Mouse (Mus musculus): ENCODE measurements at regions not wholly inside any gene's neighbourhood (a gene's known extent, or its start where the extent isn't known, plus 50 kb on each side); places are given as distances from the start of the nearest gene placed in this dataset.

GRCm38 (mm10) chr1:128672306-128672705 lies 80.2 kb upstream of the Cxcr4 start:
- Histone ChIP-seq H3K36me3 (ENCODE audit: control insufficient read depth, insufficient read depth, low read length) (no peaks in the 10 kb centered on the region), H3K4me2 (ENCODE audit: low read length) (no peak overlapping the region), H3K4me3 (ENCODE audit: low read depth, low read length) (no peak overlapping the region), H3K4me1 (replicated peaks; ENCODE audit: control insufficient read depth, insufficient read depth, low read length) (peaks cover 3% of the 10 kb centered on the region; the same call in 1 of the 2 replicates), H3K27me3 (replicated peaks; ENCODE audit: control insufficient read depth, insufficient read depth, low read length) (no peaks in the 10 kb centered on the region), H3K9ac (ENCODE audit: low read length) (no peak overlapping the region), H3K9me3 (ENCODE audit: control insufficient read depth, low read length) (no peaks in the 10 kb centered on the region), H3K27ac (ENCODE audit: low read depth) (no peak overlapping the region)
- WGBS, result 91% methylated on average over 3 of the region's 3 CpGs
- ATAC-seq (replicated peaks; ENCODE audit: low FRiP score, low TSS enrichment, low read depth) (no peak), DNase-seq (ENCODE audit: low spot score) (no peak)

DNA sequence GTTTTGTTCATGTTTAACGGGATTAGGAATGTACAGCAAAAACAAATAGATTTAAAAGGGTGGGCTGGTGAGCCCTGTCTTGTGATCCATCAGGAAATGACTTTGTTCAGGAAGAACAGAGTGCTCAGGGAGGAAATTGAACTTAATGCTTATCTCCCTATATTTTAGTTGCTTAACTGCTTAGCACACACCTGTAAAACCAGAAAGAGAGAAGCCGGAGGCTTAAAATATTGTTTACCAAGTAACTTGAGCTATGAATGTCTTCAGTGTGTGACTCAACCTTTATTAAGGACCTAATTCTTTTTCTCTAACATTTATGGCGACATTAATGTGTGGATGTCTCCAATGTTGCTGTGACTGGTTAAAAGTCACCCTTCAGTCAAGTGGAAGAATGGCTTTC lies 79.4 kb upstream of the Cxcr4 start:
- Histone ChIP-seq H3K4me3 (ENCODE audit: low read depth, low read length) (no peak overlapping the region), H3K27me3 (replicated peaks; ENCODE audit: control insufficient read depth, insufficient read depth, low read length) (no peaks in the 10 kb centered on the region), H3K9me3 (ENCODE audit: control insufficient read depth, low read length) (no peaks in the 10 kb centered on the region), H3K4me2 (ENCODE audit: low read length) (no peak overlapping the region), H3K36me3 (ENCODE audit: control insufficient read depth, insufficient read depth, low read length) (no peaks in the 10 kb centered on the region), H3K4me1 (replicated peaks; ENCODE audit: control insufficient read depth, insufficient read depth, low read length) (peaks cover 4% of the 10 kb centered on the region; the same call in 1 of the 2 replicates), H3K9ac (ENCODE audit: low read length) (no peak overlapping the region), H3K27ac (ENCODE audit: low read depth) (no peak overlapping the region)
- DNase-seq (ENCODE audit: low spot score) (no peak), ATAC-seq (replicated peaks; ENCODE audit: low FRiP score, low TSS enrichment, low read depth) (no peak)
- 59% methylated on average over 3 of the region's 3 CpGs for WGBS

- ATAC-seq (replicated peaks; ENCODE audit: low FRiP score, low TSS enrichment, low read depth), result no peak
- WGBS, result 44% methylated on average over 5 of the region's 5 CpGs
- H3K9me3 ChIP-seq (ENCODE audit: control insufficient read depth, low read length), result no peaks in the 10 kb centered on the region
- no peaks in the 10 kb centered on the region for H3K27me3 ChIP-seq (replicated peaks; ENCODE audit: control insufficient read depth, insufficient read depth, low read length)
- H3K4me2 ChIP-seq (ENCODE audit: low read length), result no peak overlapping the region
- no peak overlapping the region for H3K27ac ChIP-seq (ENCODE audit: low read depth)
- peaks cover 4% of the 10 kb centered on the region; the same call in 1 of the 2 replicates for H3K4me1 ChIP-seq (replicated peaks; ENCODE audit: control insufficient read depth, insufficient read depth, low read length)
- H3K36me3 ChIP-seq (ENCODE audit: control insufficient read depth, insufficient read depth, low read length), result no peaks in the 10 kb centered on the region
- DNase-seq (ENCODE audit: low spot score), result no peak
- H3K4me3 ChIP-seq (ENCODE audit: low read depth, low read length), result no peak overlapping the region
- no peak overlapping the region for H3K9ac ChIP-seq (ENCODE audit: low read length)
Measured at GRCm38 (mm10) chr1:128671016-128671415, 78.9 kb upstream of the Cxcr4 start.

- no peak for ATAC-seq (replicated peaks; ENCODE audit: low FRiP score, low TSS enrichment, low read depth)
- no peak for DNase-seq (ENCODE audit: low spot score)
- no peaks in the 10 kb centered on the region for H3K36me3 ChIP-seq (ENCODE audit: control insufficient read depth, insufficient read depth, low read length)
- no peak overlapping the region for H3K4me3 ChIP-seq (ENCODE audit: low read depth, low read length)
- H3K4me2 ChIP-seq (ENCODE audit: low read length), result no peak overlapping the region
- no peaks in the 10 kb centered on the region for H3K27me3 ChIP-seq (replicated peaks; ENCODE audit: control insufficient read depth, insufficient read depth, low read length)
- no peak overlapping the region for H3K27ac ChIP-seq (ENCODE audit: low read depth)
- H3K9ac ChIP-seq (ENCODE audit: low read length), result no peak overlapping the region
- no peaks in the 10 kb centered on the region for H3K9me3 ChIP-seq (ENCODE audit: control insufficient read depth, low read length)
- 78% methylated on average over 2 of the region's 2 CpGs for WGBS
- peaks cover 4% of the 10 kb centered on the region; the same call in 1 of the 2 replicates for H3K4me1 ChIP-seq (replicated peaks; ENCODE audit: control insufficient read depth, insufficient read depth, low read length)
Measured at GRCm38 (mm10) chr1:128669241-128669666, 77.2 kb upstream of the Cxcr4 start.

DNA sequence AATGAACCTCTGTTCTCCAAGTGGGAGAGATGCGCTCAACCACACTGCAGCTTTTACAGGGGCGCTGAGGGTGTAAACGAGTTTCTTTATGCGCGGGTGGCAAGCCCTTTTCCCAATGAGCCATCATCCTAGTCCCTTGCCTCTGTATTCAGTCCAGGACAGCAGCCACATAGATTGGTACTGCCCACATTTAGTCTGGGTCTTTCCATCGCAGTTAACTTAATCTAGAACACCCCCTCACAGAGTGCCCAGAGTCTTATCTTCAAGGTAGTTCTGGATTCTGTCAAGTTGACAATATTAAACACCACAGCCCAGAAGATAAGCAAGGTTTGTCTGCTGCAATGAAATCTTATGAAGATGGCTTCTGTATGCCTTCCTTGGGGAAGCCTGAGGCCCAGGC lies 76.6 kb upstream of the Cxcr4 start:
- no peak overlapping the region for H3K27ac ChIP-seq (ENCODE audit: low read depth)
- DNase-seq (ENCODE audit: low spot score) (no peak), ATAC-seq (replicated peaks; ENCODE audit: low FRiP score, low TSS enrichment, low read depth) (no peak)
- H3K4me2 ChIP-seq (ENCODE audit: low read length), result no peak overlapping the region
- no peak overlapping the region for H3K9ac ChIP-seq (ENCODE audit: low read length)
- peaks cover 4% of the 10 kb centered on the region; the same call in 1 of the 2 replicates for H3K4me1 ChIP-seq (replicated peaks; ENCODE audit: control insufficient read depth, insufficient read depth, low read length)
- H3K36me3 ChIP-seq (ENCODE audit: control insufficient read depth, insufficient read depth, low read length), result no peaks in the 10 kb centered on the region
- H3K27me3 ChIP-seq (replicated peaks; ENCODE audit: control insufficient read depth, insufficient read depth, low read length), result no peaks in the 10 kb centered on the region
- no peaks in the 10 kb centered on the region for H3K9me3 ChIP-seq (ENCODE audit: control insufficient read depth, low read length)
- WGBS, result 76% methylated on average over 6 of the region's 6 CpGs
- H3K4me3 ChIP-seq (ENCODE audit: low read depth, low read length), result no peak overlapping the region

DNA sequence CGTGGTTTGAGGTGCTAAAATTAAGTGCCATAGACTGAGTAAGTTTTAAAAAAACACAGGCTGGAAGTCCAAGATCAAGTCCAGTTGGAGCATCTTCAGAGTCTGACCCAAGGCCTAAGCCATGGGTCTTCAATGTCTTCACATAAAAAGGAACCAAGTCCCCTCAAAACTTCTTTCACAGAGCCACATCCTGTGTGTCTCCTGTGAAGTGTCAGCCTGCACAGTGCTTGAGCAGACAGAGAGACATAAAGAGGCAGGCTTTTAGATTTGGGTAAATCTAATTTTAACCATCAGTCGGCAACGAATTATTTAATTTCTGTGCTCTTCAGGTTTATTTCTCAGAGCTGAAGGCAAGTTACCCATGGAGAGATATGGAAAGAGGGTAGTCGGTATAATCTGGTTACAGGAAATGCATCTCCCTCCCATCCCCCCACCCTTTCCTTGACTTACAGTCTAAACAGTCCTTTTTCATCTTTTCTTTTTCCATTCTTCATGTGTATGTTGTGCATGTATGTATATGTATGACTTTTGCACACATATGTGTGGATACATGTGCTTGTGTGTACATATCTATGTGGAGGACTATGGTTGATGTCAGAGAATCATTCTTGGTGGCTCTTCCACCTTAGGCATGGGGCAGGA lies 75.1 kb upstream of the Cxcr4 start:
- ATAC-seq (replicated peaks; ENCODE audit: low FRiP score, low TSS enrichment, low read depth), result no peak
- Histone ChIP-seq H3K4me3 (ENCODE audit: low read depth, low read length) (no peak overlapping the region), H3K9me3 (ENCODE audit: control insufficient read depth, low read length) (no peaks in the 10 kb centered on the region), H3K4me1 (replicated peaks; ENCODE audit: control insufficient read depth, insufficient read depth, low read length) (peaks cover 4% of the 10 kb centered on the region; the same call in 1 of the 2 replicates), H3K36me3 (ENCODE audit: control insufficient read depth, insufficient read depth, low read length) (no peaks in the 10 kb centered on the region), H3K9ac (ENCODE audit: low read length) (no peak overlapping the region), H3K4me2 (ENCODE audit: low read length) (no peak overlapping the region), H3K27me3 (replicated peaks; ENCODE audit: control insufficient read depth, insufficient read depth, low read length) (no peaks in the 10 kb centered on the region), H3K27ac (ENCODE audit: low read depth) (no peak overlapping the region)
- no peak for DNase-seq (ENCODE audit: low spot score)
- 75% methylated on average over 4 of the region's 4 CpGs for WGBS

DNA sequence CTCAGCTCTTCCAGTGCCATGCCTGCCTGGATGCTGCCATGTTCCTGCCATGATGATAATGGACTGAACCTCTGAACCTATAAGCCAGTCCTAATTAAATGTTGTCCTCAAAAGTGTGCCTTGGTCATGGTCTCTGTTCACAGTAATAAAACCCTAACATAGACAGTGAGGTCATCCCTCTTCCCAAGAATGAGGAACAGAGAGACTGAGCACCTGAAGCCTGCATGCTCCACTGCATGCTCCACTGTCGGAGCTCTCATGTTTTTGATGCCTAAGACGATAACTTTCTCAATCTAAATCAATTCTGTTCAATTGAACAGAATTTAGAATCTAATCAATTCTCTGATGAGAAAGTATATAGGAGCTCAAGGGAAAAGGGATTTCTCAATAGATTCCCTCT lies 71.1 kb upstream of the Cxcr4 start:
- no peak overlapping the region for H3K9ac ChIP-seq (ENCODE audit: low read length)
- H3K9me3 ChIP-seq (ENCODE audit: control insufficient read depth, low read length), result no peaks in the 10 kb centered on the region
- H3K27me3 ChIP-seq (replicated peaks; ENCODE audit: control insufficient read depth, insufficient read depth, low read length), result no peaks in the 10 kb centered on the region
- H3K4me2 ChIP-seq (ENCODE audit: low read length), result no peak overlapping the region
- no peak overlapping the region for H3K27ac ChIP-seq (ENCODE audit: low read depth)
- WGBS, result 93% methylated on average over 2 of the region's 2 CpGs
- 0 out of 2 replicates have a peak, but pooled peaks cover 4% of the 10 kb centered on the region for H3K4me1 ChIP-seq (replicated peaks; ENCODE audit: control insufficient read depth, insufficient read depth, low read length)
- ATAC-seq (replicated peaks; ENCODE audit: low FRiP score, low TSS enrichment, low read depth), result no peak
- no peak overlapping the region for H3K4me3 ChIP-seq (ENCODE audit: low read depth, low read length)
- no peaks in the 10 kb centered on the region for H3K36me3 ChIP-seq (ENCODE audit: control insufficient read depth, insufficient read depth, low read length)
- DNase-seq (ENCODE audit: low spot score), result no peak

GRCm38 (mm10) chr1:128659857-128660256 lies 67.8 kb upstream of the Cxcr4 start:
- Histone ChIP-seq H3K27ac (ENCODE audit: low read depth) (no peak overlapping the region), H3K4me3 (ENCODE audit: low read depth, low read length) (no peak overlapping the region), H3K9ac (ENCODE audit: low read length) (no peak overlapping the region), H3K36me3 (ENCODE audit: control insufficient read depth, insufficient read depth, low read length) (no peaks in the 10 kb centered on the region), H3K4me2 (ENCODE audit: low read length) (no peak overlapping the region), H3K4me1 (replicated peaks; ENCODE audit: control insufficient read depth, insufficient read depth, low read length) (no peaks in the 10 kb centered on the region; the same call in 1 of the 2 replicates), H3K27me3 (replicated peaks; ENCODE audit: control insufficient read depth, insufficient read depth, low read length) (no peaks in the 10 kb centered on the region), H3K9me3 (ENCODE audit: control insufficient read depth, low read length) (no peaks in the 10 kb centered on the region)
- 56% methylated on average over 1 of the region's 1 CpGs for WGBS
- ATAC-seq (replicated peaks; ENCODE audit: low FRiP score, low TSS enrichment, low read depth) (no peak), DNase-seq (ENCODE audit: low spot score) (no peak)

GRCm38 (mm10) chr1:128658802-128659201 lies 66.7 kb upstream of the Cxcr4 start:
- DNase-seq (ENCODE audit: low spot score) (no peak), ATAC-seq (replicated peaks; ENCODE audit: low FRiP score, low TSS enrichment, low read depth) (no peak; the same call in 1 of the 2 replicates)
- WGBS, result 14% methylated on average over 2 of the region's 2 CpGs

More at GRCm38 (mm10) chr1:128658802-128659201, 66.7 kb upstream of the Cxcr4 start:
- Histone ChIP-seq H3K27me3 (replicated peaks; ENCODE audit: control insufficient read depth, insufficient read depth, low read length) (no peaks in the 10 kb centered on the region), H3K9me3 (ENCODE audit: control insufficient read depth, low read length) (no peaks in the 10 kb centered on the region), H3K4me1 (replicated peaks; ENCODE audit: control insufficient read depth, insufficient read depth, low read length) (no peaks in the 10 kb centered on the region; the same call in 1 of the 2 replicates), H3K4me3 (ENCODE audit: low read depth, low read length) (no peak overlapping the region), H3K9ac (ENCODE audit: low read length) (no peak overlapping the region), H3K36me3 (ENCODE audit: control insufficient read depth, insufficient read depth, low read length) (no peaks in the 10 kb centered on the region), H3K4me2 (ENCODE audit: low read length) (no peak overlapping the region), H3K27ac (ENCODE audit: low read depth) (no peak overlapping the region)
